Mouse (Mus musculus): ENCODE data around the gene Slc25a18. TPM values are rescaled to one million over a fixed set of nuclear protein-coding genes. Genes with fewer than 3 reads are reported as not detected.
A peak's percentile ranks its signal among the peaks of the same experiment; 100 is the strongest.

The Slc25a18 gene
- polyA plus RNA-seq, 1 experiment, result 0.07 TPM

DNA sequence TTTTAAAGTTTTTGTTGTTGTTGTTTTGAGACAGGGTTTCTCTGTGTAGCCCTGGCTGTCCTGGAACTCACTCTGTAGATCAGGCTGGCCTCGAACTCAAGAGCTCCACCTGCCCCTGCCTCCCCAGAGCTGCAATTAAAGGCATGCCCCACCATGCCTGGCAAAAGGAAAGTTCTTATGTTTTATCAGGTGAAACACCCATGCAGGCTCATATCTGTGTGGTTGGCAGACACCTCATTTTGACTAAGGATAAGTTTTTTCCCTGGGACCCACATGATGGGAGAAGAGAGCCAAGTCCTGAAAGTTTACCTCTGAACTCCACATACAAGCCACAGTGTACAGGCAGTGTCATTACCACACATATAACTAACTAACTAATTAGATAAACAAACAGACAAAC, 56.7 kb downstream of the Slc25a18 start:
- Histone ChIP-seq H3K36me3 (ENCODE audit: control insufficient read depth, insufficient read depth) (no peaks in the 10 kb centered on the region), H3K27me3 (ENCODE audit: control insufficient read depth, insufficient read depth, insufficient read length) (peaks cover 6% of the 10 kb centered on the region), H3ac (ENCODE audit: control insufficient read depth, insufficient read length, low read depth) (no peak overlapping the region), H3K79me2 (ENCODE audit: control insufficient read depth, insufficient read depth) (no peaks in the 10 kb centered on the region), H3K4me3 (ENCODE audit: insufficient read depth, poor library complexity, severe bottlenecking) (no peak overlapping the region), H3K79me3 (ENCODE audit: low read depth) (no peaks in the 10 kb centered on the region)
- TF ChIP-seq FOSL1 (IDR thresholded peaks at IDR 0.05; ENCODE audit: insufficient read depth, low read length, poor library complexity, severe bottlenecking) (no peak), USF1 (IDR thresholded peaks at IDR 0.05; ENCODE audit: low read depth) (no peak), MYOG (IDR thresholded peaks at IDR 0.05; ENCODE audit: control insufficient read depth, extremely low read depth, insufficient read length) (no peak), CEBPB (IDR thresholded peaks at IDR 0.05; ENCODE audit: low read depth) (no peak), MYOD1 (IDR thresholded peaks at IDR 0.05; ENCODE audit: control insufficient read depth, insufficient read length, low read depth) (no peak), CTCF (IDR thresholded peaks at IDR 0.05; ENCODE audit: control insufficient read depth, insufficient read depth, insufficient read length) (no peak), MAX (IDR thresholded peaks at IDR 0.05) (no peak)

- Histone ChIP-seq H3K36me3 (ENCODE audit: control insufficient read depth, insufficient read depth) (no peaks in the 10 kb centered on the region), H3K79me3 (ENCODE audit: low read depth) (no peaks in the 10 kb centered on the region), H3K79me2 (ENCODE audit: control insufficient read depth, insufficient read depth) (no peaks in the 10 kb centered on the region), H3K4me3 (ENCODE audit: insufficient read depth, poor library complexity, severe bottlenecking) (no peak overlapping the region), H3K27me3 (ENCODE audit: control insufficient read depth, insufficient read depth, insufficient read length) (peaks cover 6% of the 10 kb centered on the region), H3ac (ENCODE audit: control insufficient read depth, insufficient read length, low read depth) (no peak overlapping the region)
- TF ChIP-seq FOSL1 (IDR thresholded peaks at IDR 0.05; ENCODE audit: insufficient read depth, low read length, poor library complexity, severe bottlenecking) (no peak), MYOD1 (IDR thresholded peaks at IDR 0.05; ENCODE audit: control insufficient read depth, insufficient read length, low read depth) (no peak), CEBPB (IDR thresholded peaks at IDR 0.05; ENCODE audit: low read depth) (no peak), MYOG (IDR thresholded peaks at IDR 0.05; ENCODE audit: control insufficient read depth, extremely low read depth, insufficient read length) (no peak), USF1 (IDR thresholded peaks at IDR 0.05; ENCODE audit: low read depth) (no peak), CTCF (IDR thresholded peaks at IDR 0.05; ENCODE audit: control insufficient read depth, insufficient read depth, insufficient read length) (no peak), MAX (IDR thresholded peaks at IDR 0.05) (no peak)
Measured at GRCm38 (mm10) chr6:120830866-120831608, 57.7 kb downstream of the Slc25a18 start.

GRCm38 (mm10) chr6:120832097-120832496, 58.7 kb downstream of the Slc25a18 start:
- H3K27me3 ChIP-seq (ENCODE audit: control insufficient read depth, insufficient read depth, insufficient read length), result peaks cover 6% of the 10 kb centered on the region
- TF ChIP-seq FOSL1 (IDR thresholded peaks at IDR 0.05; ENCODE audit: insufficient read depth, low read length, poor library complexity, severe bottlenecking), result no peak
- TF ChIP-seq MAX (IDR thresholded peaks at IDR 0.05), result no peak
- no peak for TF ChIP-seq MYOD1 (IDR thresholded peaks at IDR 0.05; ENCODE audit: control insufficient read depth, insufficient read length, low read depth)
- no peak for TF ChIP-seq MYOG (IDR thresholded peaks at IDR 0.05; ENCODE audit: control insufficient read depth, extremely low read depth, insufficient read length)
- no peak for TF ChIP-seq CTCF (IDR thresholded peaks at IDR 0.05; ENCODE audit: control insufficient read depth, insufficient read depth, insufficient read length)
- no peak for TF ChIP-seq USF1 (IDR thresholded peaks at IDR 0.05; ENCODE audit: low read depth)
- no peak for TF ChIP-seq CEBPB (IDR thresholded peaks at IDR 0.05; ENCODE audit: low read depth)

DNA sequence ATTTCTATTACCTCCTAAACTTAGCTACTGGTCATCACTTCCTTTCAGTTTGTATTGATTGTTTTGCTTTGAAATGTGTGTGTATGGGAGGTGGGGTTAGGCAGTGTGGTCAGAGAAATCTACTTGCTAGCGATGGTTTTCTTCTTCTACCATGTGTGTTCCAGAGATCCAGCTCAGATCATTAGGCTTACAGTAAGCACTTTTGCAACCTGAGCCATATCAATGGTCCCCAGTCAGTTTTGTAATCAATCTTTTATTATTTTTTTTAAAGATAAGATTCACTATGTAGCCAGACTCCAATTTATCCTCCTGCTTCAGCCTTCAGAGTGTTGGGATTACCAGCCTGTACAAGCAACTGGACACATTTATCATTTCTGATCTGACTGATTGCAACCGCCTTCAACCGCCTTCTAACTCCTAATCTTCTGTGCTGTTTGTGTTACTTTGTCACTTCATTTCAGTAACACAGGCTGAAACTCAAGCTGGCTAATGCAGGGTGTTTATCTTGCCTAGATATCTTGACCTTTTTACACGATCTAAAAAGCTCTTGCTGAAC, 61.5 kb downstream of the Slc25a18 start:
- Histone ChIP-seq H3K27me3 (ENCODE audit: control insufficient read depth, insufficient read depth, insufficient read length) (no peaks in the 10 kb centered on the region), H3K4me3 (ENCODE audit: insufficient read depth, poor library complexity, severe bottlenecking) (no peak overlapping the region)
- TF ChIP-seq MAX (IDR thresholded peaks at IDR 0.05), result no peak
- TF ChIP-seq CTCF (IDR thresholded peaks at IDR 0.05; ENCODE audit: control insufficient read depth, insufficient read depth, insufficient read length), result no peak
- TF ChIP-seq CEBPB (IDR thresholded peaks at IDR 0.05; ENCODE audit: low read depth), result no peak
- no peak for TF ChIP-seq USF1 (IDR thresholded peaks at IDR 0.05; ENCODE audit: low read depth)
- TF ChIP-seq FOSL1 (IDR thresholded peaks at IDR 0.05; ENCODE audit: insufficient read depth, low read length, poor library complexity, severe bottlenecking), result no peak
- TF ChIP-seq MYOG (IDR thresholded peaks at IDR 0.05; ENCODE audit: control insufficient read depth, extremely low read depth, insufficient read length), result no peak
- no peak for TF ChIP-seq MYOD1 (IDR thresholded peaks at IDR 0.05; ENCODE audit: control insufficient read depth, insufficient read length, low read depth)

More at GRCm38 (mm10) chr6:120832097-120832496, 58.7 kb downstream of the Slc25a18 start:
- peaks cover 7% of the 10 kb centered on the region for H3K79me3 ChIP-seq (ENCODE audit: low read depth)
- no peaks in the 10 kb centered on the region for H3K36me3 ChIP-seq (ENCODE audit: control insufficient read depth, insufficient read depth)
- H3ac ChIP-seq (ENCODE audit: control insufficient read depth, insufficient read length, low read depth), result no peak overlapping the region
- no peak overlapping the region for H3K4me3 ChIP-seq (ENCODE audit: insufficient read depth, poor library complexity, severe bottlenecking)
- peaks cover 11% of the 10 kb centered on the region for H3K79me2 ChIP-seq (ENCODE audit: control insufficient read depth, insufficient read depth)

GRCm38 (mm10) chr6:120835474-120836374, 62.3 kb downstream of the Slc25a18 start, which contains the start of gene Bcl2l13:
Gene Bcl2l13, plus strand, starts transcription at chr6:120836212.
- Histone ChIP-seq H3ac (ENCODE audit: control insufficient read depth, insufficient read length, low read depth) (peak within 1 kb of the TSS; percentile 89), H3K36me3 (ENCODE audit: control insufficient read depth, insufficient read depth) (no peaks in the 10 kb centered on the region), H3K27me3 (ENCODE audit: control insufficient read depth, insufficient read depth, insufficient read length) (no peaks in the 10 kb centered on the region), H3K79me2 (ENCODE audit: control insufficient read depth, insufficient read depth) (peaks cover 47% of the 10 kb centered on the region), H3K79me3 (ENCODE audit: low read depth) (peaks cover 31% of the 10 kb centered on the region), H3K4me3 (ENCODE audit: insufficient read depth, poor library complexity, severe bottlenecking) (peak within 1 kb of the TSS; percentile 95)
- TF ChIP-seq MAX (IDR thresholded peaks at IDR 0.05) (peak; percentile 40), FOSL1 (IDR thresholded peaks at IDR 0.05; ENCODE audit: insufficient read depth, low read length, poor library complexity, severe bottlenecking) (no peak), MYOD1 (IDR thresholded peaks at IDR 0.05; ENCODE audit: control insufficient read depth, insufficient read length, low read depth) (no peak), CEBPB (IDR thresholded peaks at IDR 0.05; ENCODE audit: low read depth) (no peak), MYOG (IDR thresholded peaks at IDR 0.05; ENCODE audit: control insufficient read depth, extremely low read depth, insufficient read length) (no peak), USF1 (IDR thresholded peaks at IDR 0.05; ENCODE audit: low read depth) (no peak), CTCF (IDR thresholded peaks at IDR 0.05; ENCODE audit: control insufficient read depth, insufficient read depth, insufficient read length) (peak; percentile 56)

More for the DNA sequence above, 61.5 kb downstream of the Slc25a18 start:
- Histone ChIP-seq H3K36me3 (ENCODE audit: control insufficient read depth, insufficient read depth) (no peaks in the 10 kb centered on the region), H3ac (ENCODE audit: control insufficient read depth, insufficient read length, low read depth) (no peak overlapping the region), H3K79me2 (ENCODE audit: control insufficient read depth, insufficient read depth) (peaks cover 38% of the 10 kb centered on the region), H3K79me3 (ENCODE audit: low read depth) (peaks cover 28% of the 10 kb centered on the region)

All from C2C12 (cell line).